Mouse (Mus musculus) Patski (cell line): Measurements from ENCODE around the gene Card10. TPM values are rescaled to one million over a fixed set of nuclear protein-coding genes. Genes with fewer than 3 reads are reported as not detected.

ENCODE experiments used
- ATAC-seq: fragments of 100-300 bp; one replicate; pipeline ENCODE4 v1.8.0; 2021
- CTCF ChIA-PET: fragments of 350-600 bp; sonication (Branson Sonifier 250); formaldehyde crosslinking; loops from one replicate; lab custom pipeline; 2022; ENCODE audit warnings: inconsistent platforms; lab: Charles Lee
- POLR2A ChIA-PET: fragments of 350-600 bp; sonication (Branson Sonifier 250); formaldehyde crosslinking; loops from one replicate; lab custom pipeline; 2022; ENCODE audit warnings: antibody characterized with exemption, inconsistent platforms; lab: Charles Lee
- DNase-seq: peaks from one replicate; pipeline ENCODE4 v3.0.0-alpha.2; 2011; ENCODE audit warnings: low read depth, low spot score
- H3K27me3 ChIP-seq: fragments of 371-371 bp; one replicate; pipeline ENCODE4 v1.5.1; 2021
- CTCF ChIP-seq: fragments of 100-300 bp; IDR thresholded peaks from one replicate; pipeline ENCODE4 v1.5.1; 2021
- in situ Hi-C: fragments of 300-500 bp; cut with MboI; formaldehyde crosslinking; loops from 3 replicates; pipeline ENCODE4 v1.11.1; 2018; ENCODE audit warnings: low pct_unique_long_range_greater_than_20kb, mixed read lengths
- polyA plus RNA-seq: library from polyadenylated mRNA; unstranded; gene quantifications from one replicate; pipeline ENCODE4 v1.2.3, GENCODE M21; 2021

The Card10 gene
- polyA plus RNA-seq, 1 experiment from 2014 or later, result 22.6 TPM

DNA sequence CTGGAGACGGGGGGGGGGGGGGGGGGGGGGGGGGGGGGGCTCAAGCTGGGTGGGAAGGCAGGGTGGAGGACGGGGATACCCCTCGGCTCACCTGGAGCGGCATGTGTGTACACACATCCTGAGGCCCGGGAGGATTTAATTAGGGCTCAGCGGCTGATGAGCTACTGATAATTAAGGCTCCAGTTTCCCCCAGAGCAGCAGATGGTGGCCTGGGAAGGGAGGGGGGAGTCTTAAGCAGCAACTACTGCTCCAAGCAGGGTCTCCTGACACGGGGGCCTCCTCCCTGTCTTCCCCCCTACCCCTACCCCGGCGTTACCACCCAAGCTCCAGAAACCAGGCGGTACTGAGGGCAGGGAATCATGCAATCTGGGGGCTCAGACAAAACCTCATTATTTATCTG lies 39.6 kb downstream of the Card10 start:
- peaks cover 11% of the 10 kb centered on the region for H3K27me3 ChIP-seq
- TF ChIP-seq CTCF, result no peak
- POLR2A ChIA-PET, result interaction anchor here (0.6 kb wide), 1 partner anchor 50 kb away, joined by 5 read pairs; no protein-coding TSS in a partner anchor

DNA sequence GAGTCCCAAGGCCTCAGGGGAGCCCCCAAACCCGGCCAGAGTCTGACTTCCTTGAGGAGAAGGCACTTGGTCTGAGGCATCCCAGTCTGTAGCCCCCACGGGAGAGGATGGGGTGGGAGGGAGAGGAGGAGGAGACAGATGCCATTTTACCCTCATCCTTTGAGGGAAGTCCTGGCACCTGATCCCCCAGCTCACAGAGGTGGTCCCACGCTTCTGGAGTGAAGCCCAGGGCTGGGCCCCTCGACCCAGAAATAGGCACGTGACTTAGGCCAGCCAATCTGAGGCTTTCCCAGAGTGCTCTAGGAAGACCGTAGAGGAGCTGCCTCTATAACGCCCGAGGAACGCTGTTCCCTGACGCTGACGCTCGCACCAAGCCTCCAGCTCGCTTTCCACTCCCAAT lies 41.7 kb downstream of the Card10 start:
- peaks cover 11% of the 10 kb centered on the region for H3K27me3 ChIP-seq
- ATAC-seq (no peak), DNase-seq (no peak)
- no peak for TF ChIP-seq CTCF
- POLR2A ChIA-PET, result no interaction called here
- CTCF ChIA-PET, result no interaction called here
- in situ Hi-C loops, result no loop called here

More for the DNA sequence above, 39.6 kb downstream of the Card10 start:
- DNase-seq, result no peak
- no peak for ATAC-seq
- CTCF ChIA-PET, result interaction anchor here (1.0 kb wide), 1 partner anchor 16 kb away, joined by 3 read pairs; no protein-coding TSS in a partner anchor
- in situ Hi-C loops, result no loop called here

DNA sequence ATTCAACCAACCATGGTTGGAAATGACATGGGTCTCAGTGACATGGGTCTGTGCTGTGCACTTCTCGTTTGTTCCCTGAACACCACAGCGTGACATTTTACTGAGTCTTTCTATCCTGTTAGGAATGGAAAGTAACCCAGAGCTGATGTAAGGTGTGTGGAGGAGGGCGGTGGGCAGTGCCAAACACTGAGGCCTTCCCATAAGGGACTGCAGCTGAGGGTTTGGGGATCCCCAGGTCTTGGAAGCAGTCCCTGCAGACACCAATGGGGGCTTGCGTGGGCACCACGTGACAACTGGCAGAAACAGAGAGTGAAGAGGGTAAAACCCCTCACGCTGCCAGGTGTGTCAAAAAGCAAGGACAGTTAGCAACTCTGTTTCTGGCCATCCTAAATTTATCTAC lies 44.7 kb downstream of the Card10 start:
- H3K27me3 ChIP-seq, result peaks cover 11% of the 10 kb centered on the region
- no peak for ATAC-seq
- TF ChIP-seq CTCF, result no peak
- DNase-seq, result no peak
- POLR2A ChIA-PET, result no interaction called here
- in situ Hi-C loops, result no loop called here
- CTCF ChIA-PET, result no interaction called here

DNA sequence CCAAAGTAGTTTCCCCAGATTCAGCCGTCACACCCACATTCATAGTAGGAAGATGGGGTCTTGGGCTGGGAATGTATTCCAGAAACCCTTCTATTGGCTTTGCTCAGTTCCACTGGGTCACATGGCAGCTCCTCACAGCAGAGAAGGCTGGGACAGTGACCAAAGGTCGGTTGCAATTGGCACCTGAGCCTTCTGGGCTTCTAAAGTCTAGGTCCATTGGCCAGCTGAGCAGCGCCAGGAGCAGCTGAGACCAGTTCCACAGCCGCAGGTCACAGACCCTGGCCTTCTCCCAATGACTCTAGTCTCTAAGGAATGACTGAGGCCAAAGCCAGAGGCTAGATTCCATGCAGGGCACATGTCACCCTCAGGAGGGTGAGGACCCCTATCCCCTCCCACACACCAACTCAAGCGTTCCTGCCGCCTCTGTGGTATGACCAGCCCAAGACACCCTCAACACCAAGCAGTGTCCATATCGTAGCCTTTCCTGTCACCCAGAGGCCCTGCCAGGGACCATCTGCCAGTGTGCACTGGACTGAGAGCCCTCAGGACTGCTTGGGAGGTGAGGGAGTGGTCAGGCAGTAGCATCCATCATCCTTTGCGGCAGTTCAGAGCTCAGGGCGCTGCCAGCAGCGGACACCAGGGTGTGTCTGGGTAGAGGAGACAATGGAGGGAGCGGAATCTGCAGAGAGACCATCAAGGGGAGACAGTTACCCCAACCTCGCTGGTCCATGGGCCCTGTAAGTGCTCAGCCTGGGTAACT lies 46.7 kb downstream of the Card10 start:
- no peak for TF ChIP-seq CTCF
- H3K27me3 ChIP-seq, result peaks cover 9% of the 10 kb centered on the region
- ChIA-PET CTCF (no interaction called here), POLR2A (no interaction called here)
- no peak for ATAC-seq
- DNase-seq, result no peak
- in situ Hi-C loops, result no loop called here

DNA sequence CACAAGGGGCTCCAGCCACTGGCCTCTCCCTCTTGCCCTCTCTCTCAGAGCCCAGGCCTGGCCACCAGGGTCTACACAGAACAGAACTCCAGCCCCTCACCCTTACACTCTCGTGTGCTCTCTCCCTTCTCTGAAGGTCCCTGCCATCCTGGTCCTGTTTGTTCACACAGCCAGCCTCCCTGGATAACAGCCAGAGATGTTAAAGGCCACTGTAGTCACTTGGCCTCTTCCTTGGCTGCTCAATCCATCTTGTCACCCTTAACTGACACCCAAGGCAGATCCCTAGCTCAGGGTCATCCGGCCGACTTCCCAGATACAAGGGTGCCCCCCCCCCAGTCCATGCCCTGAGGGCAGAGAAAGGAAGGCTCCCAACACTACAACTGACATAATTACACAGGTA lies 47.6 kb downstream of the Card10 start:
- peaks cover 5% of the 10 kb centered on the region for H3K27me3 ChIP-seq
- CTCF ChIA-PET, result no interaction called here
- DNase-seq (no peak), ATAC-seq (no peak)
- no peak for TF ChIP-seq CTCF
- in situ Hi-C loops, result no loop called here
- POLR2A ChIA-PET, result no interaction called here

DNA sequence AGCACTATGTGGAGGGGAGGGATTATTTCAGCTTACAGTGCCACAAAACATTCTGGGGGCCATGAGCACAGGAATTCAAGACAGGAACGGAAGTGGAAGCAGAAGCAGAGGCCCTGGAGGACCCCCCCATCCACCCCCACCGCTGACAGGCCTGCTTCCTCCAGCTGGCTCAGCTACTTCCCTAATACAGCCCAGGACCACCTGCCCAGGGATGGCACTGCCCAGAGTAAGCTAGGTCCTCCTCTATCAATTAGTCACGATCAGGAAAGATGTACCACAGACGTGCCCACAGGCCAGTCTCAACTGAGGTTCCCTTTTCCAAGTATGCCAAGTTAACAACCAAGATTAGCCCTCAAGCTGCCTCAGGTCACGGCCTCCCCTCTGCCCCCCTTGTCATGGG lies 48.7 kb downstream of the Card10 start:
- ChIA-PET POLR2A (no interaction called here), CTCF (interaction anchor here (2.0 kb wide), 1 partner anchor 10 kb away, joined by 10 read pairs; no protein-coding TSS in a partner anchor)
- no peak for TF ChIP-seq CTCF
- DNase-seq (no peak), ATAC-seq (no peak)
- in situ Hi-C loops, result no loop called here
- no peaks in the 10 kb centered on the region for H3K27me3 ChIP-seq

DNA sequence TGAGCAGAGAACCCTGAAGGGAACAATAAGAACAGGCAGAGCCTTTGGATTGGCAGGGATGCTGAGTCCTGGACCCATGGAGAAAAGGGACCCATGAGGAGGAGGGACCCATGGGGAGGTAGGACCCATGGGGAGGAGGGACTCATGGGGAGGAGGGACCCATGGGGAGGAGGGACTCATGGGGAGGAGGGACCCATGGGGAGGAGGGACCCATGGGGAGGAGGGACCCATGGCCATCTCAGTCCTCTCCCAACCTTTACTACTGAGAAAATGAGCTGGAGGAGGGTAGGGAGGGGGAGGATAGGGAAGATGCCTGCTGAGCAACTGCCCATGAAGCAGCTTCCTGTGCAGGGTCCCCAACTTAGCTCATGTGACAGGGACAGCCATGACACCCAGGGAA lies 49.9 kb downstream of the Card10 start:
- ATAC-seq, result no peak
- TF ChIP-seq CTCF, result no peak
- no peaks in the 10 kb centered on the region for H3K27me3 ChIP-seq
- ChIA-PET CTCF (interaction anchor here (2.0 kb wide), 1 partner anchor 9 kb away, joined by 10 read pairs; no protein-coding TSS in a partner anchor), POLR2A (no interaction called here)
- DNase-seq, result no peak
- in situ Hi-C loops, result no loop called here

DNA sequence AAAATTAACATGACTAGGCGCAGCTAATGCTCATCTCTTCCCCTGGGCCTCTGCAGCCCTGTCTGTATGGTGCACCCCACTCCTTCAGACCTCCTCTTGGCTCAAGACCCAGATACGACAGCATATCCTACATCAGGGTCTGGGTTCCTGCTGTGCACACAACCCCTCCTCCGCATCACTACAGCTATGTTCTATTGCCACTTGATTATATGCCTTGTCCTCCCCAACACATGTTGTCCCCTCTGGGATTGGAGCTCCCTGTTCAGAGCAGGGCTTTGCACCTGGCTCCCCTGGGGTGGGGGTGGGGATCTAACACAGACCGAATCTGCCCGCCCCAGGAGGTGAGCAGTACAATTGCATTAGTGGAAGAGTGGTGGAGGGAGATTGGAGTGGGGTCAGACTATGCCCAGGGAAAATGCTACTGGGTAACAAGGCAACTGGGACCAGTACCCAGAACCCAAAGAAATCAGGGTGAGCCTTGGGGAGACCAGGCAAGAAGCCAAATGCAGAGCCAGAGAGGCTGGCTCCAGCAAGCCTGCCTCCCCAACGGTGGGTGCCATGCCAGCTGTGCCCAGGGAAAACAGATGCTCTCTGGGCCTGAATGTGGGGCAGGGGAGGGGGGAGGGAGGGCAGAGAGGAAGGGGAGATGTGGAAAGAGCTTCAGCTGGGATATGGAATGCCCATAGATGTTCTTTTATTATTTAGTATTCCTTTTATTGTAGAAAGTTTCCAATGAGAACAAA lies 52.1 kb downstream of the Card10 start:
- ATAC-seq (no peak), DNase-seq (no peak)
- H3K27me3 ChIP-seq, result no peaks in the 10 kb centered on the region
- POLR2A ChIA-PET, result no interaction called here
- CTCF ChIA-PET, result no interaction called here
- TF ChIP-seq CTCF, result no peak
- in situ Hi-C loops, result no loop called here

DNA sequence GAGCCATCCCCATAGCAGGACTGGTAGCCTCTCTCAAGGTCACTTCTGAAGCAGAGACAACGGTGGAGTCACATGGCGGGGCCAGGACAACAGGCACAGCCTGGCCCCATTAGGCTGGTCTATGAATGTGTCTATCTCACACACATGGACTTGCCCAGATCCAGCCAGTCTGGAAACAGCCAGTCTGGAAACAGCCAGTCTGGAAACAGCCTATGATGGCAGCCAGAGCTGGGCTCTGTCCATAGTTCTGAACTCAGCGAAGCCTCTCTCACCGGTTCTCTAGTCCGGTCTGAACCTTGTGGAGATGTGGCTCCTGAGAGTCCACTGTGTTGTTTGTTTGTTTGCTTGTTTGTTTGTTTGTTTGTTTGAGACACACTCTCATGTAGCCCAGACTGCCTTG lies 53.0 kb downstream of the Card10 start:
- ChIA-PET CTCF (no interaction called here), POLR2A (no interaction called here)
- DNase-seq, result no peak
- in situ Hi-C loops, result no loop called here
- ATAC-seq, result no peak
- no peaks in the 10 kb centered on the region for H3K27me3 ChIP-seq
- no peak for TF ChIP-seq CTCF

DNA sequence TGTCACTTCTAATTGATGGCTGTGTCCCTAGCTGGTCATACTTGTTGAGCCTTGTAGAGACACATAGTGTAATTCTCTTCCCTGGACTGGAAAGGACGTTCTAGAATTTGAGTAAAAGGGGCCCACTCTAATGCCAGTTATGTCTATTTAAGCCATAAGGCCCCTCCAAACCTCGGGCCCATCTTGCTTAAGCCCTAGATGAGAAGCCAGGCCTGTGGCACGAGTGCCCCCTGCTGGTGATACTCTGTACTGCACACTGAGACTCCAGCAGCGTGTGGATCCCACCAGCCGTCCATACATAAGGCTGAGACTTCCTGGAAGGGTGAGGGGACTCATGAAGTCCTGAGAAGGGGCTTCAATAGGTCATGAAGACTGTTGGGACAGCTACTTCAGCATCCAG lies 58.6 kb downstream of the Card10 start:
- DNase-seq (no peak), ATAC-seq (no peak)
- H3K27me3 ChIP-seq, result peaks cover 9% of the 10 kb centered on the region
- CTCF ChIA-PET, result interaction anchor here (1.4 to 1.8 kb wide), 4 partner anchors 9 to 121 kb away, joined by 4 to 10 read pairs (median 4); no protein-coding TSS in a partner anchor
- POLR2A ChIA-PET, result no interaction called here
- in situ Hi-C loops, result no loop called here
- TF ChIP-seq CTCF, result peak; percentile 94

DNA sequence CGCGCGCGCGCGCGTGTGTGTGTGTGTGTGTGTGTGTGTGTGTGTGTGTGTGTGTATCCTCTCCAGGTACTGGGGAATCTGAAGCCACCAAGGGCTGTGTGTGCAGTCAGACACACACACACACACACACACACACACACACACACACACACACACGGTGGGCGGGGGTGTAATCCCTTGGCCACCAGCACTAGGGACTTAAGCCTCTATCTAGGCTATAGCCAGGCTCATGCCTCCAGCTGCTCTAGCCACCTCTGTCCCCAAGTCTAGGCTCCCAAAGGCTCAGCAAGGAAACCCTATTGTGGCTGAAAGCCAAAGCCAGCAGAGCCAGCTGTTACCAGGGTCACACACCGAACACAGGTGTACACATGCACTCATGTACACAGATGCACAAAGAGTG lies 60.0 kb downstream of the Card10 start:
- ChIA-PET POLR2A (interaction anchor here (0.6 kb wide), 1 partner anchor 62 kb away, joined by 5 read pairs; no protein-coding TSS in a partner anchor), CTCF (interaction anchor here (1.4 kb wide), 1 partner anchor 22 kb away, joined by 4 read pairs; no protein-coding TSS in a partner anchor)
- DNase-seq, result no peak
- in situ Hi-C loops, result no loop called here
- no peak for ATAC-seq
- no peak for TF ChIP-seq CTCF
- H3K27me3 ChIP-seq, result peaks cover 11% of the 10 kb centered on the region
